Mouse (Mus musculus): ENCODE measurements around the gene Nf1. TPM values are rescaled to one million over a fixed set of nuclear protein-coding genes. Genes with fewer than 3 reads are reported as not detected.

Gene Nf1
- polyA plus RNA-seq, 1 experiment from 2014 or later = 6.3 TPM

- H3K36me3 ChIP-seq = no peaks in the 10 kb centered on the region
- H3K27ac ChIP-seq = no peak overlapping the region
- no peak overlapping the region for H3K4me3 ChIP-seq
- 46% methylated on average over 3 of the region's 3 CpGs for WGBS
- no peak overlapping the region for H3K4me2 ChIP-seq
- H3K9ac ChIP-seq = no peak overlapping the region
- H3K9me3 ChIP-seq = no peaks in the 10 kb centered on the region
- H3K27me3 ChIP-seq = no peaks in the 10 kb centered on the region
- no peak for ATAC-seq (ENCODE audit: borderline replicate concordance, extremely low read depth, low FRiP score, low TSS enrichment)
- peaks cover 11% of the 10 kb centered on the region; the same call in 1 of the 2 replicates for H3K4me1 ChIP-seq
Observed at GRCm38 (mm10) chr11:79613084-79613483, 273.6 kb downstream of the Nf1 start.

GRCm38 (mm10) chr11:79613711-79614110 lies 274.2 kb downstream of the Nf1 start:
- ATAC-seq (ENCODE audit: borderline replicate concordance, extremely low read depth, low FRiP score, low TSS enrichment) = no peak
- Histone ChIP-seq H3K4me1 (peaks cover 11% of the 10 kb centered on the region; the same call in 1 of the 2 replicates), H3K9me3 (no peaks in the 10 kb centered on the region), H3K4me2 (no peak overlapping the region), H3K4me3 (no peak overlapping the region), H3K27me3 (no peaks in the 10 kb centered on the region), H3K9ac (no peak overlapping the region), H3K36me3 (no peaks in the 10 kb centered on the region), H3K27ac (no peak overlapping the region)
- 48% methylated on average over 4 of the region's 4 CpGs for WGBS

- no peak overlapping the region for H3K4me3 ChIP-seq
- H3K4me2 ChIP-seq = no peak overlapping the region
- peaks cover 11% of the 10 kb centered on the region; the same call in 1 of the 2 replicates for H3K4me1 ChIP-seq
- no peak for ATAC-seq (ENCODE audit: borderline replicate concordance, extremely low read depth, low FRiP score, low TSS enrichment)
- no peak overlapping the region for H3K27ac ChIP-seq
- H3K27me3 ChIP-seq = no peaks in the 10 kb centered on the region
- H3K9me3 ChIP-seq = no peaks in the 10 kb centered on the region
- H3K9ac ChIP-seq = no peak overlapping the region
- H3K36me3 ChIP-seq = no peaks in the 10 kb centered on the region
- 74% methylated on average over 3 of the region's 3 CpGs for WGBS
Observed at GRCm38 (mm10) chr11:79614880-79615279, 275.4 kb downstream of the Nf1 start.

- no peaks in the 10 kb centered on the region for H3K27me3 ChIP-seq
- H3K27ac ChIP-seq = no peak overlapping the region
- H3K36me3 ChIP-seq = no peaks in the 10 kb centered on the region
- WGBS = 55% methylated on average over 5 of the region's 5 CpGs
- no peak overlapping the region for H3K4me3 ChIP-seq
- H3K9ac ChIP-seq = no peak overlapping the region
- H3K4me2 ChIP-seq = no peak overlapping the region
- H3K4me1 ChIP-seq = peaks cover 6% of the 10 kb centered on the region; the same call in 1 of the 2 replicates
- H3K9me3 ChIP-seq = no peaks in the 10 kb centered on the region
- ATAC-seq (ENCODE audit: borderline replicate concordance, extremely low read depth, low FRiP score, low TSS enrichment) = no peak
Observed at GRCm38 (mm10) chr11:79615871-79616270, 276.4 kb downstream of the Nf1 start.

GRCm38 (mm10) chr11:79617991-79618390 lies 278.5 kb downstream of the Nf1 start:
- H3K36me3 ChIP-seq = no peaks in the 10 kb centered on the region
- no peak overlapping the region for H3K9ac ChIP-seq
- H3K27me3 ChIP-seq = no peaks in the 10 kb centered on the region
- H3K4me3 ChIP-seq = no peak overlapping the region
- H3K9me3 ChIP-seq = no peaks in the 10 kb centered on the region
- ATAC-seq (ENCODE audit: borderline replicate concordance, extremely low read depth, low FRiP score, low TSS enrichment) = no peak
- H3K4me1 ChIP-seq = no peaks in the 10 kb centered on the region
- H3K27ac ChIP-seq = no peak overlapping the region
- 82% methylated on average over 8 of the region's 8 CpGs for WGBS
- no peak overlapping the region for H3K4me2 ChIP-seq

- Histone ChIP-seq H3K27ac (no peak overlapping the region), H3K9me3 (no peaks in the 10 kb centered on the region), H3K4me3 (no peak overlapping the region), H3K4me2 (no peak overlapping the region), H3K27me3 (no peaks in the 10 kb centered on the region), H3K36me3 (no peaks in the 10 kb centered on the region), H3K4me1 (no peaks in the 10 kb centered on the region), H3K9ac (no peak overlapping the region)
- ATAC-seq (ENCODE audit: borderline replicate concordance, extremely low read depth, low FRiP score, low TSS enrichment) = no peak
- WGBS = 67% methylated on average over 5 of the region's 5 CpGs
Observed at GRCm38 (mm10) chr11:79623029-79623428, 283.5 kb downstream of the Nf1 start.

- H3K4me3 ChIP-seq = no peak overlapping the region
- no peak overlapping the region for H3K27ac ChIP-seq
- no peaks in the 10 kb centered on the region for H3K36me3 ChIP-seq
- no peak overlapping the region for H3K9ac ChIP-seq
- no peaks in the 10 kb centered on the region for H3K9me3 ChIP-seq
- 17% methylated on average over 4 of the region's 4 CpGs for WGBS
- H3K4me1 ChIP-seq = no peaks in the 10 kb centered on the region
- ATAC-seq (ENCODE audit: borderline replicate concordance, extremely low read depth, low FRiP score, low TSS enrichment) = 0 out of 2 replicates have a peak, but pooled peaks have one; percentile 27
- H3K27me3 ChIP-seq = no peaks in the 10 kb centered on the region
- no peak overlapping the region for H3K4me2 ChIP-seq
Observed at GRCm38 (mm10) chr11:79624801-79625302, 285.4 kb downstream of the Nf1 start.

- H3K4me3 ChIP-seq = no peak overlapping the region
- H3K27me3 ChIP-seq = no peaks in the 10 kb centered on the region
- no peaks in the 10 kb centered on the region for H3K36me3 ChIP-seq
- H3K4me1 ChIP-seq = no peaks in the 10 kb centered on the region
- no peak for ATAC-seq (ENCODE audit: borderline replicate concordance, extremely low read depth, low FRiP score, low TSS enrichment)
- no peaks in the 10 kb centered on the region for H3K9me3 ChIP-seq
- 61% methylated on average over 3 of the region's 3 CpGs for WGBS
- no peak overlapping the region for H3K9ac ChIP-seq
- no peak overlapping the region for H3K4me2 ChIP-seq
- no peak overlapping the region for H3K27ac ChIP-seq
Observed at GRCm38 (mm10) chr11:79628716-79629115, 289.2 kb downstream of the Nf1 start.

- WGBS = 73% methylated on average over 7 of the region's 7 CpGs
- H3K4me3 ChIP-seq = no peak overlapping the region
- no peak overlapping the region for H3K9ac ChIP-seq
- no peak overlapping the region for H3K27ac ChIP-seq
- no peaks in the 10 kb centered on the region for H3K27me3 ChIP-seq
- no peaks in the 10 kb centered on the region for H3K36me3 ChIP-seq
- no peak for ATAC-seq (ENCODE audit: borderline replicate concordance, extremely low read depth, low FRiP score, low TSS enrichment)
- H3K4me1 ChIP-seq = no peaks in the 10 kb centered on the region
- no peaks in the 10 kb centered on the region for H3K9me3 ChIP-seq
- no peak overlapping the region for H3K4me2 ChIP-seq
Observed at GRCm38 (mm10) chr11:79629752-79630374, 290.4 kb downstream of the Nf1 start.

- no peaks in the 10 kb centered on the region for H3K4me1 ChIP-seq
- 60% methylated on average over 6 of the region's 6 CpGs for WGBS
- no peaks in the 10 kb centered on the region for H3K27me3 ChIP-seq
- no peak for ATAC-seq (ENCODE audit: borderline replicate concordance, extremely low read depth, low FRiP score, low TSS enrichment)
- H3K36me3 ChIP-seq = no peaks in the 10 kb centered on the region
- no peak overlapping the region for H3K9ac ChIP-seq
- no peak overlapping the region for H3K4me3 ChIP-seq
- no peaks in the 10 kb centered on the region for H3K9me3 ChIP-seq
- no peak overlapping the region for H3K27ac ChIP-seq
- no peak overlapping the region for H3K4me2 ChIP-seq
Observed at GRCm38 (mm10) chr11:79630521-79630920, 291.0 kb downstream of the Nf1 start.
